Mouse (Mus musculus): Measurements from ENCODE around the gene Ptpn21. TPM values are rescaled to one million over a fixed set of nuclear protein-coding genes. Genes with fewer than 3 reads are reported as not detected.

Gene Ptpn21
- polyA plus RNA-seq, 1 experiment from 2014 or later, result 5.3 TPM

- Histone ChIP-seq H3K4me1 (replicated peaks) (peaks cover 39% of the 10 kb centered on the region), H3K4me3 (peak overlapping the region; percentile 85), H3K27ac (peak overlapping the region; percentile 93), H3K36me3 (no peaks in the 10 kb centered on the region), H3K27me3 (ENCODE audit: insufficient read depth, poor library complexity, severe bottlenecking) (peaks cover 34% of the 10 kb centered on the region), H3K9me3 (no peaks in the 10 kb centered on the region)
- DNase-seq (ENCODE audit: low spot score), result peak; percentile 35
- WGBS, result 7% methylated on average over 7 of the region's 7 CpGs
Measured at GRCm38 (mm10) chr12:98737801-98738350, 671 bp upstream of the Ptpn21 start.

GRCm38 (mm10) chr12:98734880-98735801 lies 2.1 kb downstream of the Ptpn21 start:
- DNase-seq (ENCODE audit: low spot score), result peak; percentile 40
- no peaks in the 10 kb centered on the region for H3K9me3 ChIP-seq
- 10% methylated on average over 22 of the region's 22 CpGs for WGBS
- peaks cover 39% of the 10 kb centered on the region for H3K4me1 ChIP-seq (replicated peaks)
- H3K36me3 ChIP-seq, result no peaks in the 10 kb centered on the region
- H3K27me3 ChIP-seq (ENCODE audit: insufficient read depth, poor library complexity, severe bottlenecking), result peaks cover 34% of the 10 kb centered on the region
- peak overlapping the region; percentile 74 for H3K4me3 ChIP-seq
- peak overlapping the region; percentile 83 for H3K27ac ChIP-seq

- WGBS, result 1% methylated on average over 30 of the region's 30 CpGs
- H3K27me3 ChIP-seq (ENCODE audit: insufficient read depth, poor library complexity, severe bottlenecking), result peaks cover 33% of the 10 kb centered on the region
- H3K9me3 ChIP-seq, result no peaks in the 10 kb centered on the region
- peak; percentile 89 for DNase-seq (ENCODE audit: low spot score)
- peaks cover 39% of the 10 kb centered on the region for H3K4me1 ChIP-seq (replicated peaks)
- H3K27ac ChIP-seq, result peak overlapping the region; percentile 83
- H3K4me3 ChIP-seq, result peak overlapping the region; percentile 74
- H3K36me3 ChIP-seq, result no peaks in the 10 kb centered on the region
Measured at GRCm38 (mm10) chr12:98734246-98734879, 2.8 kb downstream of the Ptpn21 start.

GRCm38 (mm10) chr12:98733776-98734175 lies 3.4 kb downstream of the Ptpn21 start:
- 8% methylated on average over 12 of the region's 12 CpGs for WGBS
- Histone ChIP-seq H3K27me3 (ENCODE audit: insufficient read depth, poor library complexity, severe bottlenecking) (peaks cover 27% of the 10 kb centered on the region), H3K4me3 (peak overlapping the region; percentile 74), H3K27ac (0 out of 2 replicates have a peak overlapping the region, but pooled peaks have one; percentile 83), H3K36me3 (peaks cover 4% of the 10 kb centered on the region; the same call in 1 of the 2 replicates), H3K9me3 (no peaks in the 10 kb centered on the region), H3K4me1 (replicated peaks) (peaks cover 39% of the 10 kb centered on the region)
- DNase-seq (ENCODE audit: low spot score), result no peak

- Histone ChIP-seq H3K27ac (no peak overlapping the region), H3K27me3 (ENCODE audit: insufficient read depth, poor library complexity, severe bottlenecking) (peaks cover 21% of the 10 kb centered on the region), H3K9me3 (no peaks in the 10 kb centered on the region), H3K4me3 (peak overlapping the region; percentile 74), H3K4me1 (replicated peaks) (peaks cover 37% of the 10 kb centered on the region), H3K36me3 (peaks cover 6% of the 10 kb centered on the region; the same call in 1 of the 2 replicates)
- no peak for DNase-seq (ENCODE audit: low spot score)
- 76% methylated on average over 3 of the region's 3 CpGs for WGBS
Measured at GRCm38 (mm10) chr12:98733165-98733564, 4.0 kb downstream of the Ptpn21 start.

- Histone ChIP-seq H3K27me3 (ENCODE audit: insufficient read depth, poor library complexity, severe bottlenecking) (peaks cover 4% of the 10 kb centered on the region; the same call in 1 of the 2 replicates), H3K4me3 (no peak overlapping the region), H3K27ac (no peak overlapping the region), H3K9me3 (no peaks in the 10 kb centered on the region), H3K36me3 (peaks cover 9% of the 10 kb centered on the region; the same call in 1 of the 2 replicates), H3K4me1 (replicated peaks) (peaks cover 23% of the 10 kb centered on the region)
- no peak for DNase-seq (ENCODE audit: low spot score)
- WGBS, result 88% methylated on average over 11 of the region's 11 CpGs
Measured at GRCm38 (mm10) chr12:98730682-98731081, 6.5 kb downstream of the Ptpn21 start.

- Histone ChIP-seq H3K4me3 (no peak overlapping the region), H3K27me3 (ENCODE audit: insufficient read depth, poor library complexity, severe bottlenecking) (no peaks in the 10 kb centered on the region), H3K9me3 (no peaks in the 10 kb centered on the region), H3K4me1 (replicated peaks) (no peaks in the 10 kb centered on the region), H3K27ac (no peak overlapping the region), H3K36me3 (peaks cover 15% of the 10 kb centered on the region)
- no peak for DNase-seq (ENCODE audit: low spot score)
- 83% methylated on average over 7 of the region's 7 CpGs for WGBS
Measured at GRCm38 (mm10) chr12:98727186-98727585, 10.0 kb downstream of the Ptpn21 start.

- H3K4me3 ChIP-seq, result no peak overlapping the region
- H3K27me3 ChIP-seq (ENCODE audit: insufficient read depth, poor library complexity, severe bottlenecking), result no peaks in the 10 kb centered on the region
- H3K36me3 ChIP-seq, result peaks cover 15% of the 10 kb centered on the region
- no peaks in the 10 kb centered on the region for H3K4me1 ChIP-seq (replicated peaks)
- no peak overlapping the region for H3K27ac ChIP-seq
- DNase-seq (ENCODE audit: low spot score), result no peak
- no peaks in the 10 kb centered on the region for H3K9me3 ChIP-seq
- 89% methylated on average over 7 of the region's 7 CpGs for WGBS
Measured at GRCm38 (mm10) chr12:98726078-98726477, 11.1 kb downstream of the Ptpn21 start.

GRCm38 (mm10) chr12:98724976-98725375 lies 12.2 kb downstream of the Ptpn21 start:
- 77% methylated on average over 5 of the region's 5 CpGs for WGBS
- Histone ChIP-seq H3K4me1 (replicated peaks) (no peaks in the 10 kb centered on the region), H3K9me3 (no peaks in the 10 kb centered on the region), H3K36me3 (peaks cover 15% of the 10 kb centered on the region), H3K4me3 (no peak overlapping the region), H3K27ac (no peak overlapping the region), H3K27me3 (ENCODE audit: insufficient read depth, poor library complexity, severe bottlenecking) (no peaks in the 10 kb centered on the region)
- DNase-seq (ENCODE audit: low spot score), result no peak

- Histone ChIP-seq H3K27me3 (ENCODE audit: insufficient read depth, poor library complexity, severe bottlenecking) (no peaks in the 10 kb centered on the region), H3K27ac (no peak overlapping the region), H3K4me1 (replicated peaks) (no peaks in the 10 kb centered on the region), H3K4me3 (no peak overlapping the region), H3K9me3 (no peaks in the 10 kb centered on the region), H3K36me3 (peaks cover 15% of the 10 kb centered on the region)
- no peak for DNase-seq (ENCODE audit: low spot score)
- 93% methylated on average over 7 of the region's 7 CpGs for WGBS
Measured at GRCm38 (mm10) chr12:98724224-98724623, 13.0 kb downstream of the Ptpn21 start.

GRCm38 (mm10) chr12:98721030-98721429 lies 16.2 kb downstream of the Ptpn21 start:
- Histone ChIP-seq H3K4me1 (replicated peaks) (peaks cover 2% of the 10 kb centered on the region; the same call in 1 of the 2 replicates), H3K27me3 (ENCODE audit: insufficient read depth, poor library complexity, severe bottlenecking) (no peaks in the 10 kb centered on the region), H3K9me3 (no peaks in the 10 kb centered on the region), H3K27ac (no peak overlapping the region), H3K4me3 (no peak overlapping the region), H3K36me3 (peaks cover 7% of the 10 kb centered on the region; the same call in 1 of the 2 replicates)
- no peak for DNase-seq (ENCODE audit: low spot score)
- WGBS, result 88% methylated on average over 3 of the region's 3 CpGs

- H3K27ac ChIP-seq, result no peak overlapping the region
- H3K4me1 ChIP-seq (replicated peaks), result peaks cover 6% of the 10 kb centered on the region; the same call in 1 of the 2 replicates
- H3K9me3 ChIP-seq, result no peaks in the 10 kb centered on the region
- WGBS, result 84% methylated on average over 3 of the region's 3 CpGs
- DNase-seq (ENCODE audit: low spot score), result no peak
- H3K4me3 ChIP-seq, result no peak overlapping the region
- peaks cover 6% of the 10 kb centered on the region; the same call in 1 of the 2 replicates for H3K36me3 ChIP-seq
- no peaks in the 10 kb centered on the region for H3K27me3 ChIP-seq (ENCODE audit: insufficient read depth, poor library complexity, severe bottlenecking)
Measured at GRCm38 (mm10) chr12:98720628-98721027, 16.6 kb downstream of the Ptpn21 start.

Measured in hindbrain, embryonic 10.5 days (tissue).